Mouse (Mus musculus): ENCODE results near the gene Mphosph10. TPM values are rescaled to one million over a fixed set of nuclear protein-coding genes. Genes with fewer than 3 reads are reported as not detected.

Mphosph10 gene
- total RNA-seq (2021), result 29.0 and 29.2 TPM in 2 replicates
- long read RNA-seq, experiment 1, transcript Mphosph10-201 (11 exons, 2,248 nt), result major isoform, 38 of 41 reads
- long read RNA-seq, experiment 1, partial matches to known transcripts, result 2 of 41 reads
- long read RNA-seq, experiment 1, other reads (novel, unspliced or antisense), result 0 of 41 reads
- long read RNA-seq, experiment 2, transcript Mphosph10-201 (11 exons, 2,248 nt), result major isoform, 23 of 25 reads
- long read RNA-seq, experiment 2, partial matches to known transcripts, result 2 of 25 reads
- long read RNA-seq, experiment 2, other reads (novel, unspliced or antisense), result 0 of 25 reads

GRCm38 (mm10) chr7:64392122-64392818 is at the start of gene Mphosph10, which contains the start of gene Mcee:
Gene Mphosph10 (minus strand): TSS chr7:64392268.
Gene Mcee (plus strand): TSS chr7:64392607.
- peak; percentile 100 for DNase-seq

DNA sequence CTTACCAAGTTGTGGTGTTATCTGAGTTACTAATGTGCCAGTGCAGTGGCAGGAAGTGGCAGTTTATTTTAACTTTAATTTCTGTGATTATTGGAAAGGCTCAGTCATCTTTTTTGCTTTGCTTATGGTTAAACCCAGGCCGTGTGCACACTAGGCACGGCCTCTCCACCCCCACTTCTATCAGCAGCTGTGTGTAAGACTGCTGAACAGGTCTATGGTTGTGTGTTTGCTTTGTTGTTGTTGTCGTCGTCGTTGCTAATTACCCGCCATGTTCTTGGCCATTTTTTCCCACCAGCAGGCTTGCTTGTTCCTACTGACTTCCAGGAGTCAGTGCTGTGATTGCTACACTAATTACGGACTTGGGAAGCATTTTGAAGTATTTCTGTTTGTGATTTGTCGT is 48.5 kb upstream of the Mphosph10 start:
- DNase-seq, result no peak

- DNase-seq, result no peak
These were observed 47.8 kb upstream of the Mphosph10 start for GRCm38 (mm10) chr7:64439595-64440518.

GRCm38 (mm10) chr7:64424861-64425260 is 32.8 kb upstream of the Mphosph10 start:
- no peak for DNase-seq

DNA sequence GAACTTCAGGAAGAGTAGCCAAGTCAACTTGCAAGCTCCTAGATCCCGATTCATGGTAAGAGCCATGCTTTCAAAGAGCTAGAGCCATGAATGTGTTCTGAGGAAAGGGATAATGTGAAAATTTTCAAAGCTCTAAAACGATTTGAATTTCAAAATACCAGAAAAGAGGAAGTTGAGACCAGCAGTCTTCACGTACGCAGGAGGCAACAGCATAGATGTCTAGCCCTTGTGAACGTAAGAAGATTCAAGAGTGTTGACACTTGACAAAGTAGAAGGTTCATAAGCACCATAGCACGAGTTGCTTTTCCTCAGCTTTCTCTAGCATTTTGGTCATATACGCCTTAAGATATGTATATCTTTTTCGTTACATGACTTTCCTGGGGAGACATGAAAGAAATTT is 11.9 kb upstream of the Mphosph10 start:
- no peak for DNase-seq

- no peak for DNase-seq
These were observed 10.4 kb upstream of the Mphosph10 start for GRCm38 (mm10) chr7:64402452-64402851.

DNA sequence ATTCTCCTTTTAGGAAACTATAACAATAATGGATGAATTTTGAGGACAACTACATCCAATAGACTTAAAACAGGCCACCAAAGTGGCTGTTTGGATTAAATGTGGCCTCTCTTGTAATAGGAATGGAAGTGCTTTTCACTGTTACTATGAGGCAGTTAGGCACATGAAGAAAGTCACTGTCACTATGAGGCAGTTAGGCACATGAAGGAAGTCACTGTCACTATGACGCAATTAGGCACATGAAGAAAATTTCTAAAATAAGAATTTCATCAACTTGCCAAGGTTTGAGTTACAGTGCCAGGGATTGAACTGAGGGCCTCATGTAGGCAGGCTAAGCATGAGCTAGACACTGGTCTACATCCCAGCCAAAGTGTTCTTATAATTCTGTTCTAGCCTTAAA is 8.7 kb upstream of the Mphosph10 start:
- no peak for DNase-seq

DNA sequence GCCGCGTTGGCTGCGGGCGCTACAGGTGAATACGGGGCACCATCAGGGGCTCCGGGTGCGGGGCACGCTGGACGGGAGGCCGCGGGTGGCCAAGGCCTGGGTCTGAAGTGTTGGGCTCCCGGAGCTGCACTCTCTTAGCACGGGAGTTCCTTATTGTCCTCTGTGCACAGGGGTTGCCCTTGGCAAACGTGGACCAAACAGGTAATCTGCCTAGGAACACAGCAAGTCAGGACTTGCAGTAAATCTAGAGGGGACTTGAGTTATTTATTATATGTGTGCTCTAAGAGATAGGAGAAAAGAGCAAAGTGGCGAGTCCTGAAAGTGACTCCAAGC is 717 bp upstream of the Mphosph10 start:
- no peak for DNase-seq

GRCm38 (mm10) chr7:64391479-64391878 is 589 bp downstream of the Mphosph10 start:
- DNase-seq, result no peak

- peak; percentile 92 for DNase-seq
These were observed 18.1 kb downstream of the Mphosph10 start, which contains the start of gene Fan1 for GRCm38 (mm10) chr7:64373830-64374562. Gene Fan1 (minus strand): TSS chr7:64374095.

DNA sequence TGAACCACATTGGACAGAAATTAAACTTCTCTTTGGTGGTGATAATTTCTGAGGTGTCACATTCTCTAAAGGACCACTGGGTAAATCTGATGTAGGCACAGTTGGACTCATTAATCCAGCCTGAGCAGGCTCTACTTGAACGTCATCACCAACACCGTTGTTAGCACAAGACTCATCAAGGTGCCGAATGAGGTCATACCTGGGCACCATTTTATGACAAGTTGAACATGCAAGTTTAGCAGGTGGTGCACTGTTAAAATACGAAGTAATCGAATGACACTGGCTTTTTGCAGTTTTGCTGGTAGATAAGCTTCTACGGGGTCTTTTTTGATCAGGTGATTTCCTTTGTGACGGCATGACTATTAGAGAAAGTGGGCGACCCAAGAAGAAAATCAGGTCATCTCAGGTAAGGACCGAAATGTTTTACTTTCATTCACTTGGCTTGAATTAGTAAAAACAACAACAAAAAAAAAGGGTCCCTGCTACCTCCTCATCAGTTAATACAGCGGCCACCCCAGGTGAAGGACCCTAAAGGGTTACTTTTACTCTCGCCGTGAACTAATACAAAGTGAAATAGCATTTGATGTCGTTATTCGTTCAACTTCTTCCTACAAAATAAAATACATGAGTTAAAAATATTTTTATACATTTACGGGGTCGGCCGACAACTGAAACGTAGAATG is 18.8 kb downstream of the Mphosph10 start:
- DNase-seq, result no peak

DNA sequence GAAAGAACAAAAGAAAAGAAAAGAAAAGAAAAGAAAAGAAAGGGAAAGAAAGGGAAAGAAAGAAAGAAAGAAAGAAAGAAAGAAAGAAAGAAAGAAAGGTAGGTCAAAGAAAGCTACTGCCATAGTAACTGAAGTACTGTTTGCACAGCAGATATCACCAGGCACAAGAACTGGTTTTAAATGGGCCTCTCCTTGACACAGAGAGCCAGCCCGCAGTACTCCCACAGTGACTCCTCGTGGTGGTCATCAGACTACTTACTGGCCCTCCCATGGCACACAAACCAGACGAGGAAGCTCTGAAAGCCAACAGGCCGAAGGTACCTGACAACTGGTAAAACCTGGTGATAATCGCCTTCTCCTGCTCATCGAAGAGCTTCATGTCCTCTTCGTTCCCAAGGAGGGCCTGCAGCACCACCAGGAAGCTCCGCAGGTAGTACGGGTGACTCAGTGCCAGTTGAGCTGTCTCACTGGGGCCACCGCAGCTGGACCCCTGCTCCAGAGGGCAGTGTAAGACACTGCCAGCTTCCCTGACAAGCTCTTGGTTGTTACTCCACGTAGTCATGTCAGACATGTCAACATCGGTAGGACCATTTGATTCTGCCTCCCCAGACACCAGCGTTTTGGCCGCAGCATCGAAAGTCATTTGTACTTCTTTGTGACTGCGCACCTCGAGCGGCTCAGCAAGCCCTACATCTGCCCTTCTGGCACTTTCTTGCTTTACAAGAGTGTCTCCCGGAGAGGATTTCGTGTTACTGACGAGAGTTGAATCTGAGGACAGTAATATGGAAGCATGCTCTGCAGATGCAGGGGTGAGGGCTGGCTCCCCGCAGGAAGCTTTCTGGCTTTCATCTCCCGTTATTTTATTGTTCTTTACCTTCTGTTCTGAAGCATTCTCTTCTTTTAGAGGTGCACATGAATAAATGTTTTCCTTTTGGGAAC is 19.9 kb downstream of the Mphosph10 start:
- DNase-seq, result no peak

GRCm38 (mm10) chr7:64369841-64370240 is 22.2 kb downstream of the Mphosph10 start:
- peak; percentile 43 for DNase-seq

GRCm38 (mm10) chr7:64365863-64366262 is 26.2 kb downstream of the Mphosph10 start:
- DNase-seq, result no peak

DNA sequence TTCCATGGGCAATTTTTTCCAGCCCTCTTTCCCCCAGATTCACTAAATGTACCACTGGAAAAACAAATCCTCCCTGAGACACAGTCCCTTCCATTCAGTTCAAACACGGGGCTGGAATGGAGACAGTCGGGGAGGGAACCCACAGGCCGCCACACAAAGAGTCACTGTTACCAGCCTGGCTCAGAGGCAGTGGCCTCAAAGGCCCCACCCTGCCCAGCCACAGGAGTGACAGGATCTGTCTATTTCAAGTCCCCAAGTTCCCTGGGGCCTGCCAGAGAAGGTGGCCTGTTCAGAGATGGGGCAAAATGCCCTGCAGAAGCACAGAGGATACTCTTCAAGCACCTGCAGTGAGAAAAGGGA is 31.5 kb downstream of the Mphosph10 start:
- no peak for DNase-seq

DNA sequence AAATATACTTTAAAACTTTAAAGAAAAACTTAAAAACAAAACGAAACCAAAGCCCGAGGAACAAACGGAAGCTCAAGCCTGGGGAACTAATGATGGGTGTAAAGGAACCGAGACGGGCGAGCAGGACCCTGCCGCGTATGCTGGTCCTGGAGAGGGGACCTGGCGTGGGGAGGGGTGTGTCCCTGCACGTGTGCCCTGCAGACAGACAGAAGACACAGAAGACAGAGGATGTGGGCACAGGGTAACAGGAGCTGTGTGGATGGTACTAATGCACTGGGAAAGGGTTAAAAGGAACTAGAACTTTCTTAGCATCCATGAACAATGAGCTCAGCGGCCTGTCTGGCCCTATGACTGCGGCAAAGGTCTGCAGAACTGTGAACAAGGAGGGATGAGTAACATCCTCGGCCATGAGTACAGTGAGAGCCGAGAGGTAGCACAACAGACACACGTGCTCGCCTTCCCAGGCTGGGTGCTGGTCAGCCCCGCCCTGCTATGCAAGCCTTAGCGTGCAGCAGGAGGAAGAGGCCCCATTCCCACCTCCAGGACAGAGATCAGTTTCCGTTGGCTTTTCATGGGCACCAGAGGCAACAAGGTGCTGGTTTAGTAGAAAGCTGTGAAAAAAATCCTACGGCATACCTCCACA is 32.0 kb downstream of the Mphosph10 start:
- no peak for DNase-seq

DNA sequence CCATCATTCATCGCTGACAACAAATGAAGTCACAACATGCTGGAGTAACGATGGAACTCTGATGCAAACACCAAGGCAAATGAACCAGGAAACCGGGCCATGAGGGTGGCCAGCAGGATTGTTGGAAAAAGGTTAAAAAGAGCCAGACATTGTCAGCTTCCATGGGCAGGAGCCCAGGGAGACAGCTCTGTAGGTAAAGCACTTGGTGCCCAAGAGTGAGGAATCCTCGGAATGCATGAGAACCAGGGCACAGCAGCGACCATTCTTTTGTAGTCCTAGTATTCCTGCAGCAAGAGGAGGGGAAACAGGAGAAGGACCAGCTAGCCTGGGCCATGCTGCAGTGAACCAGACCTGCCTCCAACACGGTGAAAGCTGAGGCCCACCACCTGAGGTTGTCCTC is 33.4 kb downstream of the Mphosph10 start:
- no peak for DNase-seq

DNA sequence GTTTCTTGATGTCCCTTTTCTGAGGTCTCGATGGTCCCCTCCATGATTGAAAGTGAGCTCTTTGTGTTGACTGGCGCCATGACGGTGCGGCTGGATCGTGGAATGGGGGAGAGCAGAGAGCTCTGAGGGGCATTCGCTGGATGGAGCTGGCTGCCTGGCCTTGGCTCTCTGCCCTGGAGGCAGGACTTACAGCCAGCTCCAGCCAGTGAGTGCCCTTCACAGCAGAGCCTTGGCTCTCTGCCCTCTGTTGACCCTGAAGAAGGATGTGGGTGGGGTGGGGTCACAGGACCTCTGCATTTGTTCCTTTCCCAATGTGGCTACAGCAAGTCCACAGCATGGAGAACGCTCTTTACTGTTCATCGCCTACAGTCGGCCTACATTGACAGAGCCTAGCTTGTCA is 34.7 kb downstream of the Mphosph10 start:
- peak; percentile 88 for DNase-seq

GRCm38 (mm10) chr7:64356661-64357060 is 35.4 kb downstream of the Mphosph10 start:
- no peak for DNase-seq

DNA sequence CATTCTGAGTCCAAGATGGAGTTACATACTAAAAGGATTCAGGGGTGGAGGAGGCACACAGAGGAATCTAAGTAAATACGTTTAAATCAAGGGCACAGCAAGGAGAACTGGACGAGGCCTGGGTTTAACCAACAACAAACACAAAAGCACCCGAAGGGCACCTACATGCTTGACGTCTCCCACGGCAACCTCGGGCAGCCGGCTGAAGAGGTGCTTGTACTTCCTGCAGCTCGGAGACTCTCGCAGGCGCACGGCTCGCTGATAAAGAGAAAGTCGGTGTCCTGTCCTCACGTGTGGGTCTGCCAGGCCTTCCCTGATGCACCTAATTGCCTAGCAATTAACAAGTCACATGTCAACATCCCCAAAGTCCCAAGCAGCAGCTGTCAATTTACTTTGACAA is 37.9 kb downstream of the Mphosph10 start:
- DNase-seq, result no peak
